Mouse (Mus musculus) B cell, adult 2 months (primary cell): ENCODE results near the gene Gstcd.

Experiments used
- DNase-seq, 2 experiments: peaks; one replicate each; pipeline ENCODE4 v3.0.0; 2022

Gene Gstcd

DNA sequence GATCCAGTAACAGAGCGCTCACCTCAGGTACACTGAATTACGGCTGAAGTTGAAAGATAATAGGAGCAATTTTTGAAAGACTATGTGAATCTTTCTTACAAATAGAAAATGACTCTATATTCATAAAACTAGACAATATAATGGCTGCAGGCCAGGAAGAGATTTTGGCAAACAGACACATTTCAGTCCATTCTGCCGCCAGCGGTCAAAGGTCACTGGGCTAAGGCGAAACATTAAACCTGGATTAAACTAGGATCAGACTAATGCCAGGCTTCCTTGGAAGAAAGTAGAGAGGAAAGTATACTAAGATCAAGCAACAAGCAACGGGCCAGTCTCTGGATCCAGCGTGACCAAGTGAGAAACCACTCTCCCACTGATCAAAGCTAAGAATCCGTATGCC lies 152.8 kb downstream of the Gstcd start:
- DNase-seq: no peak

DNA sequence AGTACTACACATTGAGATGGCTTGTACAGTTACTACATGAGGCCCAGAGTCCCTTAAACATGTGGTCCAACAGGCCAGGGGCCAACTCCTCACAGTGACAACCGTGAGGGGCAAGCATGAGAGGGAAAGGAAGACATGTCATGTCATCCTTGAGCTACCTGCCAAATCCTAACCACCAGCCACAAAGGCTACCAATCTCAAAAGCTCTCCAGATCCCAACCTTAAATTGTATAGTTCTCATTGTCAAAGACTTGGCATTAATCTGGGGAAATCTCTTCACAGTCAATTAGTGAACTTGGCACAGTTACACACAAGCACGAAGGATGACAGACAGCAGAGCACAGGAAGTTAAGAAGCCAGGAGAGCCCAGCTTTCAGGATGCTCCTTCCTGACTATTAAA lies 157.2 kb downstream of the Gstcd start:
- DNase-seq: no peak
